Mouse (Mus musculus): ENCODE results near the gene Ndufa3.

- TF ChIP-seq POLR2A (IDR thresholded peaks at IDR 0.05; ENCODE audit: control insufficient read depth, extremely low read depth, insufficient read depth, low read length, poor library complexity): no peak
- no peak for TF ChIP-seq CTCF (IDR thresholded peaks at IDR 0.05; ENCODE audit: borderline replicate concordance, control insufficient read depth, extremely low read depth, insufficient read depth, low read length, poor library complexity)
These were observed 47.4 kb upstream of the Ndufa3 start for GRCm38 (mm10) chr7:3569725-3570124.
